Mouse (Mus musculus): ENCODE results near the gene Fam53a.

DNA sequence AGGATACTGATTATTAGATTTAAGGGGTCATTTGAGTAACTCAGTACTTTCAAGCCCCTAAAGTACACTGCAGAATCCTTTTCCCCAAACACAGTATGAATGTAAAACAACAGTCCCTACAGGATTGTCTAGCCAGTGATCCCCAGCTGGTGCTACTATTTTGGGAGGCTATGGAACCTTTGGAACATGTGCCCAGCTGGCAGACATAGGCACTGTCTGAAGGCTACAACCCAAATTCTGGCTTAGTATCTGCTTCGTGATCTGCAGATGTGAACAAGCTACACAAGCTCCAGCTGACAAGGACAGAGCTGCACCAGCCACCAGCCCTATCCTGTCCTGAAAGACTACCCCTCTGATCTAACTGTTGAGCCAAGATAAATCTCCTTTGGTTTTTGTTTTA lies 3.1 kb upstream of the Fam53a start:
- no peak for TF ChIP-seq EP300 (IDR thresholded peaks at IDR 0.05; ENCODE audit: low read depth)
- TF ChIP-seq CTCF (IDR thresholded peaks at IDR 0.05; ENCODE audit: low read depth): no peak
